Mouse (Mus musculus) E14TG2a.4 (cell line): Measurements from ENCODE around the gene Itpkb.

Source experiments
- H3K27me3 ChIP-seq: 2 replicates; pipeline ENCODE4 v1.6.1; 2014; ENCODE audit warnings: low read length, control low read depth; ENCODE audit not compliant: insufficient read depth
- H3K36me3 ChIP-seq: 2 replicates; pipeline ENCODE4 v1.6.1; 2014; ENCODE audit warnings: low read length, control low read depth; ENCODE audit not compliant: insufficient read depth
- H3K4me1 ChIP-seq: replicated peaks from 2 replicates; pipeline ENCODE4 v1.6.1; 2014; ENCODE audit warnings: low read depth, low read length, control low read depth
- H3K4me3 ChIP-seq: replicated peaks from 2 replicates; pipeline ENCODE4 v1.5.1; 2014; ENCODE audit warnings: mild to moderate bottlenecking, low read length
- H3K9me3 ChIP-seq: 2 replicates; pipeline ENCODE4 v1.6.1; 2014; ENCODE audit warnings: low read length, control low read depth
- CTCF ChIP-seq: conservative IDR thresholded peaks from 2 replicates; pipeline ENCODE4 v1.5.1; 2014; ENCODE audit warnings: low read length
- NANOG ChIP-seq: IDR thresholded peaks from 2 replicates; pipeline ENCODE4 v1.6.1; 2014; ENCODE audit warnings: borderline replicate concordance, low read length, mixed read lengths
- POU5F1 ChIP-seq: IDR thresholded peaks from 2 replicates; pipeline ENCODE4 v1.6.1; 2014; ENCODE audit warnings: low read length, borderline replicate concordance

Itpkb gene

GRCm38 (mm10) chr1:180330145-180330706, at the start of gene Itpkb:
TSS of gene Itpkb (plus strand) at chr1:180330485.
- Histone ChIP-seq H3K36me3 (no peaks in the 10 kb centered on the region), H3K27me3 (peaks cover 72% of the 10 kb centered on the region), H3K4me1 (peaks cover 36% of the 10 kb centered on the region), H3K9me3 (no peaks in the 10 kb centered on the region), H3K4me3 (peak within 1 kb of the TSS; percentile 75)
- TF ChIP-seq POU5F1 (no peak), CTCF (no peak), NANOG (no peak)

DNA sequence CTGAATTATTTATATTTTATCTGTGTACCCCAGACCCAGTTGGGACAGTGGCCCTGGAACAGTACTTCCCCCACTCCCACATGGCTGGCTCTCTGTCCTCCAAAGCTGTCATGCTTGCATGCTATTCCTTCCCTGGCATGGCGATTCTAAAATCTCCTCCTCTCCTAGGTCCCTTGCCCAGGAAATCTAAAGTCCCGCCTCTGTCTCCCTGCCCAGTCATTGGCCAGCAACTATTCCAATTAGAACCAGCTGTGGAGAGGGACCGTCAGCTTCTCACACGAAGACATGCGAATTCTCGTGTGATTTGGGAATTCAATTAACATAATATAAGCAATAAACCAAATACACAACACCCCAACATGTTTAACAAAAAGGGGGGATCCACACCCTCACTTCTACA, 47.7 kb upstream of the Itpkb start:
- no peak for TF ChIP-seq NANOG
- TF ChIP-seq CTCF = no peak
- TF ChIP-seq POU5F1 = no peak
- Histone ChIP-seq H3K4me3 (no peak overlapping the region), H3K36me3 (no peaks in the 10 kb centered on the region), H3K9me3 (peaks cover 5% of the 10 kb centered on the region; the same call in 1 of the 2 replicates), H3K27me3 (peaks cover 28% of the 10 kb centered on the region), H3K4me1 (peaks cover 41% of the 10 kb centered on the region)

DNA sequence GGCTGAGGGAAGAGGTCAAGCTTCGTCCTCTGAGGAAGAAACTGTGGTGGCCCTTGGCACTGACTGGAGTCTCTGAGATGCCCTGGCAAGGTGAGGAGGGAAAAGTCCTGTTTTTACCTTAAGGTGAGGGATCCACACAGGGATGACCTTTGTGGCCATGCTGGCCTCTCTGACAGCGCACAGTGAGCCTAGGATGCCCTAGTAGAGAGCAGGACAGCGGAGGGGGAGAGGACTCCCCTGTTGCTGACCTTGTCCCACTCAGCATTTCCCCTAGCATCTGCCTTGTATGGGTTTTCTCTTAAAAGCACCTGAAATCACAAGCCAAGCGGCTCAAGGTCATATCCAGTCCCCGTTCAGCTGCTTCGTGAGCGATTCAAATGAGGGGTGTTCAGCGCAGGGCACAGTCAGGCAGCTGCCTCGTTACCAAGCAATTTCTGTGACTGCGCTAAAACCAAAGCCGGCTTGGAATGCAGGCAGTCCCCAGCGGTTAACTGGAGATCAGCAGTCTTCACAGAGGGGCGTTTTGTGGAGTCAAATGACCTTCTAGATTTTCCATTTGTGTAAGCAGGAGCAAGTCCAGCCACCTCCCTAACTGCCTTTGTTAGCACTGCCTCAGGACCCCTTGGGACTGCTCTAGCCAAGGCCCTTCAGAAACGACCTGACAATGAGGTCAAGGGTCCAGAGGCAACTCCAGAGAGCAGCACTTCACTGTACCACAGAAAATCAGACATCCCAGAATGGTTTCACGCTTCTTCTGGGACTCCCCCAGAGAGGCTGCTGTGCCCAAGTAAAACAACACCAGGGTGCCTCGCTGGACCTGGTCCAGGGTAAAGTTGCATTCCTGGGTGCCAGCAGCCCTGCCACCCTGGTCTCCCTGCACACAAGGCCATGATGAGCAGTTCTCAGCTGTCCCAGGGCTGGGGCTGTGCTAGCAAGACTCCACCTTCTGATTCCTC, 46.2 kb upstream of the Itpkb start:
- Histone ChIP-seq H3K4me3 (no peak overlapping the region), H3K9me3 (peaks cover 5% of the 10 kb centered on the region; the same call in 1 of the 2 replicates)
- TF ChIP-seq POU5F1 = no peak
- no peak for TF ChIP-seq NANOG
- no peak for TF ChIP-seq CTCF

GRCm38 (mm10) chr1:180286081-180286831, 44.0 kb upstream of the Itpkb start:
- H3K4me1 ChIP-seq = peaks cover 35% of the 10 kb centered on the region
- H3K4me3 ChIP-seq = no peak overlapping the region
- H3K36me3 ChIP-seq = no peaks in the 10 kb centered on the region
- peaks cover 5% of the 10 kb centered on the region; the same call in 1 of the 2 replicates for H3K9me3 ChIP-seq
- TF ChIP-seq CTCF = no peak
- TF ChIP-seq POU5F1 = no peak
- TF ChIP-seq NANOG = no peak
- peaks cover 32% of the 10 kb centered on the region for H3K27me3 ChIP-seq

More for the DNA sequence above, 46.2 kb upstream of the Itpkb start:
- H3K27me3 ChIP-seq = peaks cover 28% of the 10 kb centered on the region
- no peaks in the 10 kb centered on the region for H3K36me3 ChIP-seq
- H3K4me1 ChIP-seq = peaks cover 40% of the 10 kb centered on the region

GRCm38 (mm10) chr1:180288227-180288626, 42.1 kb upstream of the Itpkb start:
- Histone ChIP-seq H3K36me3 (no peaks in the 10 kb centered on the region), H3K4me1 (peaks cover 40% of the 10 kb centered on the region), H3K4me3 (no peak overlapping the region), H3K27me3 (peaks cover 32% of the 10 kb centered on the region), H3K9me3 (peaks cover 5% of the 10 kb centered on the region; the same call in 1 of the 2 replicates)
- no peak for TF ChIP-seq POU5F1
- TF ChIP-seq CTCF = no peak
- no peak for TF ChIP-seq NANOG

- TF ChIP-seq NANOG = no peak
- no peak for TF ChIP-seq POU5F1
- TF ChIP-seq CTCF = no peak
- H3K27me3 ChIP-seq = peaks cover 25% of the 10 kb centered on the region
These were observed 41.3 kb upstream of the Itpkb start for GRCm38 (mm10) chr1:180288872-180289468.

DNA sequence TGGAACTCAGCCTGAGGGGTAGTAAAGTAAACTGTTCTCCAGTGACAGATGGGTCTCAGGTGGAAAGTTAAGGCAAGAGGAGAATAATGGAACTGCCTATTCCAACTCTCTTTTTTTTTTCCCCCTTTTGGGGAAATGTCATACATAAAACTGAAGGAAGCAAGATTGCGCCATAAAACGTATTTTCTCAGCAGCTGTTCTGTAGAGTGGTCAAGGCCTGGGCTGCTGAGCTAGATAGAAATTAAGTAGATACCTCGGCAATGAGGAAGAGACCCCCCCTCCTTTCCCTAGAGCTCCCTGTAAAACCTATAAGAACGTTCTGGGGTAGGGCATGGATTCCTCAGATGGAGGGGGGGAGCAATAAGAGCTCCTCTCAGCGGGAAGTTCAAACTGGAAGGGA, 40.5 kb upstream of the Itpkb start:
- H3K9me3 ChIP-seq = no peaks in the 10 kb centered on the region
- no peak for TF ChIP-seq NANOG
- peaks cover 27% of the 10 kb centered on the region for H3K4me1 ChIP-seq
- no peak overlapping the region for H3K4me3 ChIP-seq
- H3K36me3 ChIP-seq = no peaks in the 10 kb centered on the region
- H3K27me3 ChIP-seq = peaks cover 17% of the 10 kb centered on the region

More at GRCm38 (mm10) chr1:180288872-180289468, 41.3 kb upstream of the Itpkb start:
- Histone ChIP-seq H3K4me1 (peaks cover 35% of the 10 kb centered on the region), H3K4me3 (no peak overlapping the region), H3K36me3 (no peaks in the 10 kb centered on the region), H3K9me3 (no peaks in the 10 kb centered on the region)
